Mouse (Mus musculus) kidney, postnatal 25 days (tissue): Measurements from ENCODE around the gene Gm17727.
"Not testable (repeated sequence)": the region's sequence is repeated elsewhere in the genome, so short reads cannot be mapped to it uniquely, and the experiment has no call there.

Experiments used
- DNase-seq, 2 experiments: peaks; one replicate each; pipeline ENCODE4 v3.0.0; 2021; ENCODE audit warnings: mixed read lengths in 2 of 2

Gm17727 gene

DNA sequence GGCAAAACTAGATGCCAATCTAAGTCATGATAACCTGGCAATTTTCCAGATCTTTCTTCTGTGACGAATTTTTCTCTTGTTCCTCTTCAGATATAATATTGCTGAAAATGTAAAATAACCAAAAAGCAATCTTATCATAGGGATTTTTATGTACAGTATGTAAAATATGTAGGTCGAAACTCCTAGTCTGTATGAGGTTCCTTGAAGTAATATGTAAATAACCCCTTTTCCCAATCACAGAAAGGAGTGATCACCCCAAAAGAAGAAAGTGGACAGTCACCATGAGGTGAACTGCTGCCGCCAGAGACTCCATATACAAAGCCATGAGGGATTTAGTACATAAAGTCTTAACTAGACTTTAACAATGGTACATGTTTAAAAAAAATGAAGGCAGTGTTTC is at the start of gene Gm17727:
Gene Gm17727 (minus strand): TSS at position 101 of the 400 bp plus-strand sequence.
- no peak for DNase-seq

GRCm38 (mm10) chr9:35817881-35818280 is 40.0 kb upstream of the Gm17727 start:
- not testable (repeated sequence) for DNase-seq

GRCm38 (mm10) chr9:35798146-35798545 is 20.2 kb upstream of the Gm17727 start:
- DNase-seq, result no peak

DNA sequence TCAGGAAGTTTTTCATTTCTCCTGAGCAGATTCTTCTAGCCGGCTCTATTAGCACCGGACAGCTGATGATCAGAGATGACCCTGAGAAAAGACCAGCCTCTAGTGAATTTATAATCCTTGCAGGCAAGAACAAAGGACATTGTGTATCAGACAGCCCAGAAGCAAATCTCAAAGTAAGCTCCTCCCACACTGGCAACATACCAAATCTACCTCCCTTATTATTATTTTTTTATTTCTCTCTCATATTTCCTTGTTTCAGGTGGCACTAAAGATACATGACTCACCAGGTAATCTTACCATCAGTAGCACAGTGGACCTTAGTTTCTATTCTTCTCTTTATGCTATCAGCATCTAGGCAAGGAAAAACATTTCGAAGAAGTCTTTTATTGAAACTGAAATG is 12.1 kb upstream of the Gm17727 start, which contains the start of the genes Gm27235 and D730048I06Rik:
Gene Gm27235 (minus strand): TSS at position 101 of the 400 bp plus-strand sequence.
Gene D730048I06Rik (minus strand): TSS at position 112 of the 400 bp plus-strand sequence.
- no peak for DNase-seq

DNA sequence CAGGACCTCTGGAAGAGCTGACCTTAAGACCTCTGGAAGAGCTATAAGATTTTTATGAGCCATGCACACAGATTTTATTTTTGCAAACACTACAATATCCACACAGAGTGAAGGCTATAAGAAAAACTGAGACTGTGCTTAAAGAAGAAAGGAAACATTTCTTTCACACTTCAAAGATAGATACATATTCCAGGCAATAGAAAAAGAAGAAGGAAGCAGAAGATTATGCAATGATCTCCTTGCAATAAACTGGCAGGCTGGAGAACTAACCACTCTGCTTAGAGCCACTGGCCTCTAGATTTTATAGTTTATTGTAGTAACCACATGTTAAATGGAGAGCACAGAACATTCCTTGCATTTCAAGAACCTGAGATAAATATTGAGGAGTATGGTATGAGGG is 21.1 kb downstream of the Gm17727 start:
- no peak for DNase-seq

- no peak for DNase-seq
Measured at GRCm38 (mm10) chr9:35740749-35741148, 37.2 kb downstream of the Gm17727 start, which contains the start of gene Gm17677. Gene Gm17677, plus strand, starts transcription at chr9:35741049.
